1 mouse cellular context compared by ENCODE assay signal in the genomic region with DNA sequence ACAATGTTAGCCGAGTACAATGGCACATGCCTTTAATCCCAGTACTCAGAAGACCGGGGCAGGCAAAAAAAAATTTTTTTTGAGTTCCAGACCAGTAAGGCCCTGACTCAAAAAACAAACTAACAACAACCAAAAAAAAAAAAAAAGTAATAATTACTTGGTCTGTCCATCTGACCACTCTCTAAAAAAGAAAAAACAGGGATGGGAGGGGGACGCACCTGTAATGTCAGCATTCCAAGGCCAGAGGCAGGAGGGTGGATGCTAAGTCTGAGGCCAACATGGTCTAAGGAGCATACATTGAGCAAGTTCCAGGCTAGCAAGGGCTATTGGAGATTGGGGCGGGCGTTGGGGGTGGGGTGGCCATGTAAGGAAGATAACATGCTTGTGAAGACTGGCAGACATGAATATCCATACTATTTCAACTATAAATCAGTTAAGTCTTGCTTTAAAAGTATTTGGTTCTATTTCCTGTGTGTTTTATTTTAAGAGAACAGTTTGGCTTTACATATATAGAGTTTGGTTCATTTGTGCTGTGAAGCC.
TF ChIP-seq lines count a peak whose summit lies in the region.

No protein-coding gene starts in this region.

TF ChIP-seq in MEL, 35 proteins besides CTCF, POLR2A, EP300 and RAD21:
- TF ChIP-seq TAL1 (IDR thresholded peaks at IDR 0.05; ENCODE audit: low read length) (no peak), TBP (IDR thresholded peaks at IDR 0.05; ENCODE audit: low read depth, low read length) (no peak), MAX (IDR thresholded peaks at IDR 0.05; ENCODE audit: low read length) (no peak), SIN3A (IDR thresholded peaks at IDR 0.05; ENCODE audit: low read length) (no peak), NRF1 (IDR thresholded peaks at IDR 0.05; ENCODE audit: insufficient read depth, low read depth, low read length, poor library complexity, severe bottlenecking) (no peak), MAZ (IDR thresholded peaks at IDR 0.05; ENCODE audit: low read depth, low read length) (0 out of 2 replicates have a peak, but pooled peaks have one; percentile 31), SMC3 (IDR thresholded peaks at IDR 0.05; ENCODE audit: low read depth, low read length) (no peak)
TF ChIP-seq in MEL: peak in this region for 1.
